Mouse (Mus musculus): ENCODE data around the gene Spaca3. TPM values are rescaled to one million over a fixed set of nuclear protein-coding genes. Genes with fewer than 3 reads are reported as not detected.

Gene Spaca3
- total and polyA plus RNA-seq, 2 experiments: not detected

DNA sequence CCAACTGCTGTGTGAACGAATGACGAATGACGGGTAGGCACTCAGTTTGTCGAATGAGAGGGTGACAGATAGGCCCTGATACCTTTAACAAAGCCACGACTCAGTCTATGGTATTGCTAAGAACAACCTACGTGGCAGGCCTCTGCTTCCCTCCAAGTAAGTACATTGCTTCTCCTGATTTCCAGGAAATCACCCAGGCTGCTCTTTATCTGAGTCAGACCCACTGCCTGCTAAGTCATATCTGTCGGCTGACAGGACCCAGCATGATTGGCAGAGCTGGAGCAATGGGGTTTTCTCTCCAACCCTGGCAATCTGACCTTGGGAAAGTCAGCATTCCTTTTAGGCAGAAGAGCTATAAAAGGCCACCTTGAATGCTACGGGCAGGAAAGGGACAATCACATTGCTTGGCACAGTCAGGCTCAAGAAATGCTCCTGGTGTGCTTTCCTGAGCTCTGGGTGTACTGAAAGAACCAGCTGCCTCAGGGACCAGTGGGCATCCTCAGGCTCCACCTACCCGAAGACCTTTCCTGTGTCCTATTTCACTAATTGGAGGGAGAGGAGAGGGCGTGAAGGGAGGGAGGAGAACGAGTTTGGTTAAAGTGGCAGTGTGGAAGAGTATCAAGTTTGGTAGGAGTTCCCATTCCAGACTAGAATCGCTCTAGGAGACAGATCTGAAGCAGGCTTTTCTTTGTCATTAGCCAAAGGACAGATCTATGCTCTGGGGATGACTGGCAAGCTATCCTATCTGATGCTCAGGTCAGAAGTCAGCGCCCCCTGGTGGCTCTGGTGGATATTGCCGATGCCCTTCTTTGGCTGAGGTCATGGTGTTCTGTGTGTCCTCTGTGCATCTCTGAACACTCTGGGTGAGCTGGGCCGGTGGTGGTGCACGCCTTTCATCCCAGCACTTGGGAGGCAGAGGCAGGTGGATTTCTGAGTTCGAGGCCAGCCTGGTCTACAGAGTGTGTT is 14.6 kb downstream of the Spaca3 start:
- Histone ChIP-seq H3K4me3 (ENCODE audit: insufficient read depth, low read depth, low read length) (no peak overlapping the region), H3K4me1 (ENCODE audit: control insufficient read depth, insufficient read depth, low read length) (no peaks in the 10 kb centered on the region), H3K27me3 (ENCODE audit: control insufficient read depth, insufficient read depth, low read length) (no peaks in the 10 kb centered on the region), H3K36me3 (ENCODE audit: control insufficient read depth, insufficient read depth, low read length) (no peaks in the 10 kb centered on the region), H3K9ac (ENCODE audit: low read depth, low read length) (no peak overlapping the region), H3K79me2 (ENCODE audit: control insufficient read depth, insufficient read depth, low read length) (no peaks in the 10 kb centered on the region), H3K27ac (replicated peaks; ENCODE audit: insufficient read depth, low read depth, low read length) (no peak overlapping the region)
- no peak for TF ChIP-seq POLR2A (IDR thresholded peaks at IDR 0.05; ENCODE audit: extremely low read depth, insufficient read depth, low read length)
- TF ChIP-seq CTCF (IDR thresholded peaks at IDR 0.05; ENCODE audit: low read depth, low read length): peak; percentile 86
- DNase-seq (ENCODE audit: extremely low read depth, low read depth, low spot score): peak; percentile 39
- 62% methylated on average over 17 of the region's 17 CpGs for WGBS

DNA sequence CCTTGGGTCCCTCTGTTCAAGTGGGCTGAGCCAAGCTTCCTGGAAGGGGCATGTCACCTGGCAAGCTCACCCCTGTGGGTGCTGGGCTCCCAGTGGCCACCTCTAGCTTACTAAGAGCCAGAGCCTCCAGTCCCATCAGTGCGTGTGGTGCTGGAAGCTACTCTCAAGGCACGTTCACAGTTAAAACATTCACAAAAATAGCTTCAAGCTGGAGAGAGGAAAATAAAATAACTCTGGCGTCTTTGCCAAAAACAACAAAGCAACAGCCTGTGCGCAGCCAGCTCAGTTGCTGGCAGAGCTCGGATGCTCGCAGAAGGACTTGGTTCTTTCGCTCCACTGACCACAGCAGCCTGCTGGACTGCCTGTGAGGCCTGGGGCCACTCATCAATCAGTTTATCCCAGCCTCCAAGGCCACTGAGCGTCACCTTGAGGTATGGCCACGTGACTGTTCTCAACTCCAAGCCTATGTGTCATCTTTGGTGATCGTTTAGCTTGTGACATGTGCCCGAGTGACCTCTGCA is 19.0 kb downstream of the Spaca3 start:
- Histone ChIP-seq H3K9ac (ENCODE audit: low read depth, low read length) (no peak overlapping the region), H3K27me3 (ENCODE audit: control insufficient read depth, insufficient read depth, low read length) (no peaks in the 10 kb centered on the region), H3K4me1 (ENCODE audit: control insufficient read depth, insufficient read depth, low read length) (no peaks in the 10 kb centered on the region), H3K27ac (replicated peaks; ENCODE audit: insufficient read depth, low read depth, low read length) (no peak overlapping the region), H3K4me3 (ENCODE audit: insufficient read depth, low read depth, low read length) (no peak overlapping the region), H3K79me2 (ENCODE audit: control insufficient read depth, insufficient read depth, low read length) (no peaks in the 10 kb centered on the region), H3K36me3 (ENCODE audit: control insufficient read depth, insufficient read depth, low read length) (no peaks in the 10 kb centered on the region)
- 51% methylated on average over 11 of the region's 11 CpGs for WGBS
- TF ChIP-seq POLR2A (IDR thresholded peaks at IDR 0.05; ENCODE audit: extremely low read depth, insufficient read depth, low read length) (no peak), CTCF (IDR thresholded peaks at IDR 0.05; ENCODE audit: low read depth, low read length) (no peak)
- peak; percentile 27 for DNase-seq (ENCODE audit: extremely low read depth, low read depth, low spot score)

GRCm38 (mm10) chr11:80878026-80878425 is 19.9 kb downstream of the Spaca3 start:
- no peaks in the 10 kb centered on the region for H3K79me2 ChIP-seq (ENCODE audit: control insufficient read depth, insufficient read depth, low read length)
- H3K36me3 ChIP-seq (ENCODE audit: control insufficient read depth, insufficient read depth, low read length): no peaks in the 10 kb centered on the region
- H3K27me3 ChIP-seq (ENCODE audit: control insufficient read depth, insufficient read depth, low read length): no peaks in the 10 kb centered on the region
- DNase-seq (ENCODE audit: extremely low read depth, low read depth, low spot score): no peak
- TF ChIP-seq CTCF (IDR thresholded peaks at IDR 0.05; ENCODE audit: low read depth, low read length): no peak
- no peak for TF ChIP-seq POLR2A (IDR thresholded peaks at IDR 0.05; ENCODE audit: extremely low read depth, insufficient read depth, low read length)
- H3K4me1 ChIP-seq (ENCODE audit: control insufficient read depth, insufficient read depth, low read length): no peaks in the 10 kb centered on the region
- no peak overlapping the region for H3K4me3 ChIP-seq (ENCODE audit: insufficient read depth, low read depth, low read length)
- no peak overlapping the region for H3K27ac ChIP-seq (replicated peaks; ENCODE audit: insufficient read depth, low read depth, low read length)
- 78% methylated on average over 2 of the region's 2 CpGs for WGBS
- no peak overlapping the region for H3K9ac ChIP-seq (ENCODE audit: low read depth, low read length)

GRCm38 (mm10) chr11:80882229-80882810 is 24.2 kb downstream of the Spaca3 start:
- no peak for TF ChIP-seq CTCF (IDR thresholded peaks at IDR 0.05; ENCODE audit: low read depth, low read length)
- no peak for TF ChIP-seq POLR2A (IDR thresholded peaks at IDR 0.05; ENCODE audit: extremely low read depth, insufficient read depth, low read length)
- H3K27ac ChIP-seq (replicated peaks; ENCODE audit: insufficient read depth, low read depth, low read length): no peak overlapping the region
- no peaks in the 10 kb centered on the region for H3K4me1 ChIP-seq (ENCODE audit: control insufficient read depth, insufficient read depth, low read length)
- no peak overlapping the region for H3K9ac ChIP-seq (ENCODE audit: low read depth, low read length)
- no peak overlapping the region for H3K4me3 ChIP-seq (ENCODE audit: insufficient read depth, low read depth, low read length)
- H3K27me3 ChIP-seq (ENCODE audit: control insufficient read depth, insufficient read depth, low read length): no peaks in the 10 kb centered on the region
- H3K36me3 ChIP-seq (ENCODE audit: control insufficient read depth, insufficient read depth, low read length): no peaks in the 10 kb centered on the region
- DNase-seq (ENCODE audit: extremely low read depth, low read depth, low spot score): no peak
- 82% methylated on average over 7 of the region's 7 CpGs for WGBS
- H3K79me2 ChIP-seq (ENCODE audit: control insufficient read depth, insufficient read depth, low read length): no peaks in the 10 kb centered on the region

DNA sequence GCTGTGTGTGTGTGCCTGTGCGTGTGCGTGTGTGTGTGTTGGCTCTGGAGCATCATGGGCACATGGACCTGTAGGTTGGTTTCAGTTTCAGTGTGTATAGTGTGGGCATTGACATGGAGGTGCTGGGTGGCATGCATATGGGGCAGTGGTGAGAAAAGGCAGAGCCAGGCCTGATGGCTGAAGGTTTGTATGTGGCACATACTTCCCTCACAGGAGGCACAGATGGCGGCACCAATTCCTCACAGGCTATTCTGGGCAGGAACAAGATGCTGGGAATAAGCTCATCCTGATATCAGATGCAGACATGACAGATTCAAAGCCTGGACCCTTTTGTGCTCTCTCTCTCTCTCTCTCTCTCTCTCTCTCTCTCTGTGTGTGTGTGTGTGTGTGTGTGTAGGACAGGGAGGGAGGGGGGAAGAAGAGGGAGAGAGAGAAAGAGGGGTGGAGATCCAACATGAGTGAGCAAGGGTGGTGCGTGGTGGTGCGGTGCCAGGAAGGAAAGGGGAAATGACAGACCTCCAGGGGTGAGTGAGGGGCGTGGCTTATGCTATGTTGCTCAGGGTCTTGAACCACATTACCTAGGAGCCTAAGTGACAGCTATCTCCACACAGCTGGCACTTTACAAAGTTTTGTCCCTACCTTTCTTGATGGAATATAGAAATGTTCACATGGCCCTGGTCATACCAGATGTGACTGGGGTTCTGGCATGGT is 26.5 kb downstream of the Spaca3 start:
- no peak for DNase-seq (ENCODE audit: extremely low read depth, low read depth, low spot score)
- no peaks in the 10 kb centered on the region for H3K4me1 ChIP-seq (ENCODE audit: control insufficient read depth, insufficient read depth, low read length)
- H3K9ac ChIP-seq (ENCODE audit: low read depth, low read length): no peak overlapping the region
- no peak overlapping the region for H3K4me3 ChIP-seq (ENCODE audit: insufficient read depth, low read depth, low read length)
- no peaks in the 10 kb centered on the region for H3K79me2 ChIP-seq (ENCODE audit: control insufficient read depth, insufficient read depth, low read length)
- no peaks in the 10 kb centered on the region for H3K36me3 ChIP-seq (ENCODE audit: control insufficient read depth, insufficient read depth, low read length)
- no peak overlapping the region for H3K27ac ChIP-seq (replicated peaks; ENCODE audit: insufficient read depth, low read depth, low read length)
- H3K27me3 ChIP-seq (ENCODE audit: control insufficient read depth, insufficient read depth, low read length): no peaks in the 10 kb centered on the region
- 75% methylated on average over 6 of the region's 6 CpGs for WGBS
- TF ChIP-seq CTCF (IDR thresholded peaks at IDR 0.05; ENCODE audit: low read depth, low read length) (no peak), POLR2A (IDR thresholded peaks at IDR 0.05; ENCODE audit: extremely low read depth, insufficient read depth, low read length) (no peak)

Measured in liver, adult 2 months (tissue).